Mouse (Mus musculus) liver, adult 2 months (tissue): ENCODE results near the gene Spcs1.

Source experiments
- CTCF ChIP-seq: fragments of 200-500 bp; IDR thresholded peaks from 2 replicates; pipeline ENCODE4 v1.5.1; 2011; ENCODE audit warnings: low read depth, low read length, control low read depth
- POLR2A ChIP-seq: fragments of 200-500 bp; IDR thresholded peaks from 2 replicates; pipeline ENCODE4 v1.6.1; 2011; ENCODE audit warnings: low read length, control low read depth; ENCODE audit not compliant: insufficient read depth; ENCODE audit errors: extremely low read depth

- TF ChIP-seq CTCF (peak; percentile 20; the same call in 1 of the 2 replicates), POLR2A (no peak)
Measured at GRCm38 (mm10) chr14:31025785-31026184, 24.3 kb upstream of the Spcs1 start.
